Comparison of ENCODE assay signal across 8 mouse cellular contexts in genomic region chr8:105298351-105299252, GRCm38 (mm10). TPM values are rescaled to one million over a fixed set of nuclear protein-coding genes. Genes with fewer than 3 reads are reported as not detected.
DNase-seq lines count a peak whose midpoint lies in the region; ATAC-seq and TF ChIP-seq lines count a peak whose summit lies in the region.

No protein-coding gene starts in this region.

- no peak for ATAC-seq in heart, embryonic 13.5 days (ENCODE audit: extremely low read depth, insufficient number of reproducible peaks, low FRiP score, low TSS enrichment)
- ATAC-seq in G1E (ENCODE audit: extremely low read depth, insufficient number of reproducible peaks, low FRiP score, poor library complexity, severe bottlenecking): 0 out of 2 replicates have a peak, but pooled peaks have one; percentile 11
- no peak for ATAC-seq in heart, postnatal 0 days (ENCODE audit: insufficient read depth, low read depth)
- ATAC-seq in megakaryocyte-erythroid progenitor cell, adult 5-6 weeks (replicated peaks; ENCODE audit: low FRiP score, low TSS enrichment, poor library complexity, severe bottlenecking): peak; percentile 13; the same call in 1 of the 2 replicates

- no peak for TF ChIP-seq EP300 in heart, postnatal 0 days (IDR thresholded peaks at IDR 0.05; ENCODE audit: low read depth)

- H3K9ac ChIP-seq in heart, embryonic 13.5 days: peak overlapping the region; percentile 97
- H3K9ac ChIP-seq in heart, postnatal 0 days (replicated peaks; ENCODE audit: low read depth, low read length): peak overlapping the region; percentile 79

- H3K4me1 ChIP-seq in heart, embryonic 13.5 days: peaks cover 40% of the 10 kb centered on the region
- H3K4me1 ChIP-seq in G1E (ENCODE audit: insufficient read depth, low read depth, low read length): peaks cover 73% of the 10 kb centered on the region
- peaks cover 23% of the 10 kb centered on the region for H3K4me1 ChIP-seq in heart, postnatal 0 days (ENCODE audit: control insufficient read depth, insufficient read depth)

- H3K4me2 ChIP-seq in heart, embryonic 13.5 days: peak overlapping the region; percentile 98
- H3K4me2 ChIP-seq in heart, postnatal 0 days (ENCODE audit: low read depth, low read length): peak overlapping the region; percentile 79

- WGBS in heart, embryonic 13.5 days: 42% methylated on average over 18 of the region's 18 CpGs
- 39% methylated on average over 18 of the region's 18 CpGs for WGBS in heart, postnatal 0 days

- no peaks in the 10 kb centered on the region for H3K9me3 ChIP-seq in heart, embryonic 13.5 days
- no peaks in the 10 kb centered on the region; the same call in 1 of the 2 replicates for H3K9me3 ChIP-seq in G1E (replicated peaks)
- no peaks in the 10 kb centered on the region for H3K9me3 ChIP-seq in heart, postnatal 0 days (replicated peaks; ENCODE audit: control insufficient read depth, low read length)

- peak overlapping the region; percentile 100 for H3K4me3 ChIP-seq in heart, embryonic 13.5 days
- peak overlapping the region; percentile 98 for H3K4me3 ChIP-seq in G1E (ENCODE audit: low read depth, low read length)
- H3K4me3 ChIP-seq in heart, postnatal 0 days (ENCODE audit: low read depth, low read length): peak overlapping the region; percentile 78

- H3K36me3 ChIP-seq in heart, embryonic 13.5 days: peaks cover 50% of the 10 kb centered on the region
- H3K36me3 ChIP-seq in G1E (replicated peaks): peaks cover 58% of the 10 kb centered on the region
- peaks cover 44% of the 10 kb centered on the region for H3K36me3 ChIP-seq in heart, postnatal 0 days (replicated peaks; ENCODE audit: control insufficient read depth, insufficient read depth, low read length)

- peak overlapping the region; percentile 75; the same call in 1 of the 2 replicates for H3K27ac ChIP-seq in heart, embryonic 13.5 days (replicated peaks)
- peak overlapping the region; percentile 76; the same call in 1 of the 2 replicates for H3K27ac ChIP-seq in heart, postnatal 0 days (ENCODE audit: low read depth)

- DNase-seq in heart, postnatal 4 days: no peak
- DNase-seq in G1E (ENCODE audit: low spot score): no peak
- DNase-seq in heart, postnatal 0 days (ENCODE audit: low spot score): no peak
- DNase-seq in yolk sac, embryonic 10.5 days (ENCODE audit: low spot score): no peak
- no peak for DNase-seq in adrenal gland, adult 2 months
- no peak for DNase-seq in ovary, adult 18-20 months (ENCODE audit: low spot score)

- no peak for TF ChIP-seq CTCF in G1E (IDR thresholded peaks at IDR 0.05; ENCODE audit: low read depth, low read length)
- no peak for TF ChIP-seq CTCF in heart, postnatal 0 days (IDR thresholded peaks at IDR 0.05; ENCODE audit: low read depth)

- peaks cover 15% of the 10 kb centered on the region for H3K27me3 ChIP-seq in heart, embryonic 13.5 days (replicated peaks)
- H3K27me3 ChIP-seq in G1E (ENCODE audit: insufficient read depth, low read length): no peaks in the 10 kb centered on the region
- H3K27me3 ChIP-seq in heart, postnatal 0 days (ENCODE audit: control insufficient read depth, insufficient read depth, low read length): no peaks in the 10 kb centered on the region

RNA-seq across cellular contexts. Expression of gene E2f4, which starts 1.1 kb away (rescaled TPM):
- 58.7 and 59.3 TPM in 2 replicates for polyA plus RNA-seq in heart, embryonic 13.5 days (2015; fragmentation: Nextera tagmentation; extraction: Ambion mirVana)
- 10 to 100 TPM; 29.5 to 32.4 TPM for total RNA-seq in heart, postnatal 4 days (2021)
- 228 and 274 TPM in 2 replicates for total RNA-seq in G1E (2014; fragmentation: Nextera tagmentation)
- 40.1 and 42.5 TPM in 2 replicates for total RNA-seq in G1E (2017)
- polyA plus RNA-seq in G1E (2012): 69.8 and 79.2 TPM in 2 replicates
- total RNA-seq in heart, postnatal 0 days (2014; rRNA removed; ENCODE audit: low replicate concordance): 19.2 and 27.9 TPM in 2 replicates
- 21.8 and 22.6 TPM in 2 replicates for polyA plus RNA-seq in heart, postnatal 0 days (2015; fragmentation: Nextera tagmentation; extraction: Ambion mirVana)
- 385 and 390 TPM in 2 replicates for total RNA-seq in megakaryocyte-erythroid progenitor cell, adult 5-6 weeks (2014; fragmentation: Nextera tagmentation)
- total RNA-seq in megakaryocyte-erythroid progenitor cell, adult 5-6 weeks (2017): 74.9 and 128 TPM in 2 replicates
- 10 to 100 TPM; 35.9 to 47.0 TPM for total RNA-seq in adrenal gland, adult 2 months (2021)
- 94.8 and 108 TPM in 2 replicates for polyA plus RNA-seq in adrenal gland, adult 2 months (2012; rRNA removed)

RNA-seq across cellular contexts. Expression of gene Exoc3l, which starts 2.7 kb away (rescaled TPM):
- 15.5 and 15.9 TPM in 2 replicates for polyA plus RNA-seq in heart, embryonic 13.5 days (2015; fragmentation: Nextera tagmentation; extraction: Ambion mirVana)
- 10 to 100 TPM; 11.2 to 15.6 TPM for total RNA-seq in heart, postnatal 4 days (2021)
- total RNA-seq in G1E (2014; fragmentation: Nextera tagmentation): 1.4 and 3.2 TPM in 2 replicates
- 1.5 and 2.8 TPM in 2 replicates for total RNA-seq in G1E (2017)
- 2.6 and 2.7 TPM in 2 replicates for polyA plus RNA-seq in G1E (2012)
- 6.1 and 10.6 TPM in 2 replicates for total RNA-seq in heart, postnatal 0 days (2014; rRNA removed; ENCODE audit: low replicate concordance)
- 9.5 and 9.9 TPM in 2 replicates for polyA plus RNA-seq in heart, postnatal 0 days (2015; fragmentation: Nextera tagmentation; extraction: Ambion mirVana)
- 0.64 and 7.1 TPM in 2 replicates for total RNA-seq in megakaryocyte-erythroid progenitor cell, adult 5-6 weeks (2014; fragmentation: Nextera tagmentation)
- 0.27 TPM in 1 of 2 replicates, not detected in the other for total RNA-seq in megakaryocyte-erythroid progenitor cell, adult 5-6 weeks (2017)
- 10 to 100 TPM; 13.3 to 28.4 TPM for total RNA-seq in adrenal gland, adult 2 months (2021)
- polyA plus RNA-seq in adrenal gland, adult 2 months (2012; rRNA removed): 34.8 and 55.8 TPM in 2 replicates

RNA-seq across cellular contexts. Expression of gene Elmo3, which starts 6.8 kb away (rescaled TPM):
- polyA plus RNA-seq in heart, embryonic 13.5 days (2015; fragmentation: Nextera tagmentation; extraction: Ambion mirVana): 2.3 and 2.6 TPM in 2 replicates
- 1 to 10 TPM; 1.5 to 2.1 TPM for total RNA-seq in heart, postnatal 4 days (2021)
- total RNA-seq in G1E (2014; fragmentation: Nextera tagmentation): 2.2 and 3.5 TPM in 2 replicates
- 0.49 and 1.6 TPM in 2 replicates for total RNA-seq in G1E (2017)
- polyA plus RNA-seq in G1E (2012): 0.63 and 0.76 TPM in 2 replicates
- 1.4 and 2.2 TPM in 2 replicates for total RNA-seq in heart, postnatal 0 days (2014; rRNA removed; ENCODE audit: low replicate concordance)
- polyA plus RNA-seq in heart, postnatal 0 days (2015; fragmentation: Nextera tagmentation; extraction: Ambion mirVana): 1.6 and 1.9 TPM in 2 replicates
- 1.4 and 7.7 TPM in 2 replicates for total RNA-seq in megakaryocyte-erythroid progenitor cell, adult 5-6 weeks (2014; fragmentation: Nextera tagmentation)
- total RNA-seq in megakaryocyte-erythroid progenitor cell, adult 5-6 weeks (2017): 0.61 TPM in 1 of 2 replicates, not detected in the other
- 1 to 10 TPM; 5.3 to 6.5 TPM for total RNA-seq in adrenal gland, adult 2 months (2021)
- polyA plus RNA-seq in adrenal gland, adult 2 months (2012; rRNA removed): 14.2 and 15.4 TPM in 2 replicates

RNA-seq across cellular contexts. Expression of gene 4931428F04Rik, which starts 8.9 kb away (rescaled TPM):
- polyA plus RNA-seq in heart, embryonic 13.5 days (2015; fragmentation: Nextera tagmentation; extraction: Ambion mirVana): 6.0 and 6.5 TPM in 2 replicates
- 1 to 10 TPM; 6.0 to 7.5 TPM for total RNA-seq in heart, postnatal 4 days (2021)
- 7.8 and 9.0 TPM in 2 replicates for total RNA-seq in G1E (2014; fragmentation: Nextera tagmentation)
- total RNA-seq in G1E (2017): 2.6 and 2.8 TPM in 2 replicates
- polyA plus RNA-seq in G1E (2012): 1.5 and 2.0 TPM in 2 replicates
- 0.43 and 3.5 TPM in 2 replicates for total RNA-seq in heart, postnatal 0 days (2014; rRNA removed; ENCODE audit: low replicate concordance)
- polyA plus RNA-seq in heart, postnatal 0 days (2015; fragmentation: Nextera tagmentation; extraction: Ambion mirVana): 3.3 and 3.5 TPM in 2 replicates
- total RNA-seq in megakaryocyte-erythroid progenitor cell, adult 5-6 weeks (2014; fragmentation: Nextera tagmentation): 3.2 and 4.9 TPM in 2 replicates
- 0.42 and 5.5 TPM in 2 replicates for total RNA-seq in megakaryocyte-erythroid progenitor cell, adult 5-6 weeks (2017)
- 1 to 10 TPM; 1.8 to 3.4 TPM for total RNA-seq in adrenal gland, adult 2 months (2021)
- polyA plus RNA-seq in adrenal gland, adult 2 months (2012; rRNA removed): 3.4 and 4.1 TPM in 2 replicates

RNA-seq across cellular contexts. Expression of gene Nol3, which starts 22.7 kb away (rescaled TPM):
- polyA plus RNA-seq in heart, embryonic 13.5 days (2015; fragmentation: Nextera tagmentation; extraction: Ambion mirVana): 2.5 and 2.7 TPM in 2 replicates
- total RNA-seq in heart, postnatal 4 days (2021): 10 to 100 TPM in 1 of 2 experiments, 1 to 10 TPM in 1; 9.9 to 11.0 TPM
- total RNA-seq in G1E (2014; fragmentation: Nextera tagmentation): 0.39 and 0.60 TPM in 2 replicates
- 0.41 and 0.49 TPM in 2 replicates for total RNA-seq in G1E (2017)
- polyA plus RNA-seq in G1E (2012): 0.60 and 0.77 TPM in 2 replicates
- total RNA-seq in heart, postnatal 0 days (2014; rRNA removed; ENCODE audit: low replicate concordance): 6.8 and 13.2 TPM in 2 replicates
- polyA plus RNA-seq in heart, postnatal 0 days (2015; fragmentation: Nextera tagmentation; extraction: Ambion mirVana): 9.8 and 10.0 TPM in 2 replicates
- 0.49 TPM in 1 of 2 replicates, not detected in the other for total RNA-seq in megakaryocyte-erythroid progenitor cell, adult 5-6 weeks (2014; fragmentation: Nextera tagmentation)
- 0.04 TPM in 1 of 2 replicates, not detected in the other for total RNA-seq in megakaryocyte-erythroid progenitor cell, adult 5-6 weeks (2017)
- 10 to 100 TPM in 1 of 2 experiments, 1 to 10 TPM in 1; 6.2 to 10.3 TPM for total RNA-seq in adrenal gland, adult 2 months (2021)
- 4.4 and 5.3 TPM in 2 replicates for polyA plus RNA-seq in adrenal gland, adult 2 months (2012; rRNA removed)

Comparison
In these comparisons a context has a peak if more than half of its experiments do, and no peak if none do; other contexts are left out.
1. ATAC-seq: peak in G1E (single experiment) and megakaryocyte-erythroid progenitor cell, adult 5-6 weeks (single experiment); none in heart, embryonic 13.5 days (single experiment) and heart, postnatal 0 days (single experiment).
2. Peak in every context shown above with its lines, with median percentiles within 50 percentile points of each other: H3K4me3 ChIP-seq.